Mouse (Mus musculus) midbrain, embryonic 16.5 days (tissue): Measurements from ENCODE around the gene Cdk14. TPM values are rescaled to one million over a fixed set of nuclear protein-coding genes. Genes with fewer than 3 reads are reported as not detected.

Source experiments
- ATAC-seq: fragments of 200-750 bp; cut with Nextera tagmentation; 2 replicates; pipeline ENCODE4 v1.8.0; 2017; ENCODE audit warnings: moderate TSS enrichment
- H3K27ac ChIP-seq: fragments of 300-500 bp; sonication (generic); 2 replicates; pipeline ENCODE4 v1.5.1; 2014; ENCODE audit warnings: mild to moderate bottlenecking, low read length, mixed read lengths
- H3K27me3 ChIP-seq: fragments of 300-500 bp; sonication (generic); 2 replicates; pipeline ENCODE4 v1.6.1; 2014; ENCODE audit warnings: low read depth, low read length, mixed read lengths; ENCODE audit not compliant: control insufficient read depth, insufficient read depth
- H3K36me3 ChIP-seq: fragments of 300-500 bp; sonication (generic); 2 replicates; pipeline ENCODE4 v1.6.1; 2014; ENCODE audit warnings: mild to moderate bottlenecking, low read length, moderate library complexity, mixed read lengths; ENCODE audit not compliant: control insufficient read depth, insufficient read depth
- H3K4me1 ChIP-seq: fragments of 300-500 bp; sonication (generic); 2 replicates; pipeline ENCODE4 v1.6.1; 2014; ENCODE audit warnings: mild to moderate bottlenecking, low read length, mixed read lengths; ENCODE audit not compliant: control insufficient read depth, insufficient read depth
- H3K4me2 ChIP-seq: fragments of 300-500 bp; sonication (generic); 2 replicates; pipeline ENCODE4 v1.6.1; 2014; ENCODE audit warnings: mild to moderate bottlenecking, low read length, mixed read lengths
- H3K4me3 ChIP-seq: fragments of 300-500 bp; sonication (generic); 2 replicates; pipeline ENCODE4 v1.5.1; 2014; ENCODE audit warnings: low read depth, mild to moderate bottlenecking, low read length, moderate library complexity, mixed read lengths
- H3K9ac ChIP-seq: fragments of 300-500 bp; sonication (generic); 2 replicates; pipeline ENCODE4 v1.6.1; 2014; ENCODE audit warnings: low read depth, low read length, mixed read lengths
- H3K9me3 ChIP-seq: fragments of 300-500 bp; sonication (generic); replicated peaks from 2 replicates; pipeline ENCODE4 v1.6.1; 2014; ENCODE audit warnings: mild to moderate bottlenecking, low read length, mixed read lengths; ENCODE audit not compliant: control insufficient read depth, poor library complexity, severe bottlenecking
- WGBS: fragments of 180-500 bp; shearing (Covaris S2); extraction: QIAGEN DNeasy Blood & Tissue Kit; methylation state at CpG from one replicate; pipeline ENCODE4 v1.1.7; 2014; 5-methylcytosine and 5-hydroxymethylcytosine counted together
- polyA plus RNA-seq: library from polyadenylated mRNA; unstranded; fragments of >200 nt; fragmentation: Nextera tagmentation; extraction: Ambion mirVana; gene quantifications from 2 replicates; pipeline ENCODE4 v1.2.1, GENCODE M21; 2015

The Cdk14 gene
- polyA plus RNA-seq, 1 experiment from 2014 or later, result 44.6 TPM

DNA sequence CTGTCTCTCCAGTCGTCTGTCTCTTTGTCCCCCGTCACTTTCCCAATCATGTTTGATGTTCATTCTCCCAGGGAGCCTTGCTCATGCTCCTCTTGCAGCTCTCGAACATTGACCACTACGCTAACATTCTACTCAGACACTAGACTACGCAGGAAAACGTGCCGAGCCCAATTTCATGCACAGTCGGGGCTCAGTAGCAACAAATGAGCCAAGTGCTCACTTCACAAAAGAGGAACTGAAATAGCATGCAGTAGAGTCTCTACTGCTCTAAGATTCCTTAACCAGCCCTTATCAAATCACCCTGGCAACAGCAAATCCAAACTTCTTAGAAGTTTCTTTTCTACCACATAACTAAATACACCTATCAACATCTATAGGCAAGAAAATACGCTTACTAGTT is 214.1 kb downstream of the Cdk14 start:
- no peak overlapping the region for H3K4me2 ChIP-seq
- no peak overlapping the region for H3K27ac ChIP-seq
- no peaks in the 10 kb centered on the region for H3K27me3 ChIP-seq
- 50% methylated on average over 9 of the region's 9 CpGs for WGBS
- H3K36me3 ChIP-seq, result no peaks in the 10 kb centered on the region
- ATAC-seq, result 0 out of 2 replicates have a peak, but pooled peaks have one; percentile 30
- H3K9me3 ChIP-seq, result no peaks in the 10 kb centered on the region
- H3K9ac ChIP-seq, result no peak overlapping the region
- H3K4me3 ChIP-seq, result no peak overlapping the region
- H3K4me1 ChIP-seq, result no peaks in the 10 kb centered on the region

- no peak overlapping the region for H3K4me2 ChIP-seq
- H3K27me3 ChIP-seq, result no peaks in the 10 kb centered on the region
- WGBS, result 97% methylated on average over 5 of the region's 5 CpGs
- H3K27ac ChIP-seq, result no peak overlapping the region
- H3K4me1 ChIP-seq, result no peaks in the 10 kb centered on the region
- no peak overlapping the region for H3K9ac ChIP-seq
- H3K9me3 ChIP-seq, result no peaks in the 10 kb centered on the region
- H3K36me3 ChIP-seq, result no peaks in the 10 kb centered on the region
- H3K4me3 ChIP-seq, result no peak overlapping the region
- no peak for ATAC-seq
Observed at GRCm38 (mm10) chr5:5194562-5195221, 225.4 kb downstream of the Cdk14 start.

- WGBS, result 85% methylated on average over 1 of the region's 1 CpGs
- Histone ChIP-seq H3K9me3 (no peaks in the 10 kb centered on the region), H3K27ac (no peak overlapping the region), H3K36me3 (no peaks in the 10 kb centered on the region), H3K4me1 (no peaks in the 10 kb centered on the region), H3K4me3 (no peak overlapping the region), H3K27me3 (no peaks in the 10 kb centered on the region), H3K9ac (no peak overlapping the region), H3K4me2 (no peak overlapping the region)
- ATAC-seq, result no peak
Observed at GRCm38 (mm10) chr5:5189590-5189989, 230.5 kb downstream of the Cdk14 start.

DNA sequence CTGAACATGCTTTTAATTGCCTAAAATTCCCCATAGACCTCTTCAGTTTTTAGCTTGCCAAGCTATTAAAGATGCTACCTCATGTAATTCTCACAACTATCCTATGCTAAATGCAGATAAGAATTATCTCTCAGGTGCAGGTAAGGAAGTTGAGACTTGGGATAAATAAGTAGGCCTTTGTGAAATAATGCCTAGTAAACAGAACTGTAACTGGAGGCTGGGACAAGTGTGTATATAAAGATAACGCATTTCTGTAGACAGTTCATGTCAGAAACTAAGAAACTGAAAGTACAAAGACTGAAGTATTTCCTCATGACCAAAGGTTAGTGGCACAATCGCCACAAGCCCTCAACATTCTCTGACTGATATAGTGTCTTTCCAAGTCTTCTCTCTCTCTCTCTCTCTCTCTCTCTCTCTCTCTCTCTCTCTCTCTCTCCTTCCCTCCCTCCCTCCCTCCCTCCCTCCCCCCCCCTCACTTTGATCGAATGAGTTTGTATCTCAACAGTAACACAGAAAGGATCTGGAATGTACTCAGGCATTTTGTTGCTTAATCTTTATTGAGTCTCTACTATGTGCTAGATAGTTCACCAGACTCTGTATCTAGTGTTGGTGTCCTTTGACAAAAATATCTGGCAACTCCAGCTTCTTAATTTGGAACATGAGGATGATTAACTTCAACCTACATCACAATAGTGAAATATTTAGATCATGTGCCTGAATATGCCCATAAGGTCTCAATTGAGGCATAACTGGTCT is 233.9 kb downstream of the Cdk14 start:
- Histone ChIP-seq H3K9me3 (no peaks in the 10 kb centered on the region), H3K27ac (no peak overlapping the region)
- WGBS, result 74% methylated on average over 3 of the region's 3 CpGs

GRCm38 (mm10) chr5:5185521-5185920 is 234.6 kb downstream of the Cdk14 start:
- H3K4me1 ChIP-seq, result no peaks in the 10 kb centered on the region
- no peaks in the 10 kb centered on the region for H3K9me3 ChIP-seq
- H3K4me3 ChIP-seq, result no peak overlapping the region
- H3K4me2 ChIP-seq, result no peak overlapping the region
- H3K36me3 ChIP-seq, result no peaks in the 10 kb centered on the region
- ATAC-seq, result no peak
- H3K9ac ChIP-seq, result no peak overlapping the region
- H3K27ac ChIP-seq, result no peak overlapping the region
- H3K27me3 ChIP-seq, result no peaks in the 10 kb centered on the region

More for the DNA sequence above, 233.9 kb downstream of the Cdk14 start:
- no peak overlapping the region for H3K9ac ChIP-seq
- no peaks in the 10 kb centered on the region for H3K27me3 ChIP-seq
- no peak overlapping the region for H3K4me3 ChIP-seq
- no peaks in the 10 kb centered on the region for H3K4me1 ChIP-seq
- no peaks in the 10 kb centered on the region for H3K36me3 ChIP-seq
- no peak overlapping the region for H3K4me2 ChIP-seq
- ATAC-seq, result no peak

DNA sequence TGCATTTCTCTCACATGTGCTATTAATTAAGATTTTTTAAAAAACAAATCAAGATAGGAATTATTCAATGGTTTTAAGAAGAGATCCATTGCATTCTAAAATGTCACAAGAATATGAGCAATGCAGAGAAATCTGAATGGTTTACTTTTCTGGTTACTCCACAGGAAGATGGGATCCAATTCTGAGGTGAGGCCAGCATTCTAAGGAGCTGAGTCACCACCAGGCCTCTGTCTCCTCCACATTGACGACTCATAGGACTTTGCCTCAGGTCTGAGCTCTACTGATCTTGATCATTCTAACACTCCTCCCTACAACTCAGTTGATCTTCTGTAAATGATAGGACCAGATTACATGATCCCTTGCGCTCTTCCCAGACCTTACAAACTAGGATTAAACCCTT is 239.4 kb downstream of the Cdk14 start:
- ATAC-seq, result no peak
- WGBS, result 94% methylated on average over 2 of the region's 2 CpGs
- H3K36me3 ChIP-seq, result no peaks in the 10 kb centered on the region
- no peak overlapping the region for H3K9ac ChIP-seq
- H3K4me3 ChIP-seq, result no peak overlapping the region
- no peak overlapping the region for H3K27ac ChIP-seq
- no peaks in the 10 kb centered on the region for H3K27me3 ChIP-seq
- H3K4me1 ChIP-seq, result no peaks in the 10 kb centered on the region
- no peak overlapping the region for H3K4me2 ChIP-seq
- H3K9me3 ChIP-seq, result no peaks in the 10 kb centered on the region

DNA sequence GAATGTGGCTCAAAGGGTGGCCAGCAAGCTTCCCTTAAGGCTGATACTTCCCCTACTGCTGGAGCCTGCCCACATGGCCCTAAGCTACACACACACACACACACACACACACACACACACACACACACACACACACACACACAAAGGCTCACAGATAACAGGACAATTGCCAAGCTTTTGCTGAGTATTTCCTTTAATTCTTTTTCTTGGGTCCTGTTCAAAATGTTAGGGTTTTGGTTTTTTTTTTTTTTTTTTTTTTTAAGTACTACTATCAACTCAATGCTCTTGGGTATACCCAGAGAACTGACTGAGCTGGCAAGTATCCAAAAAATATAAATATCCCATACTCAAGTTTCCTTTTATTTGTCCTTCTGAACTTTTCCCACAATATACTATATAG is 239.8 kb downstream of the Cdk14 start:
- Histone ChIP-seq H3K9me3 (no peaks in the 10 kb centered on the region), H3K4me1 (no peaks in the 10 kb centered on the region), H3K9ac (no peak overlapping the region), H3K36me3 (no peaks in the 10 kb centered on the region), H3K27ac (no peak overlapping the region), H3K4me2 (no peak overlapping the region), H3K27me3 (no peaks in the 10 kb centered on the region), H3K4me3 (no peak overlapping the region)
- ATAC-seq, result no peak

- no peaks in the 10 kb centered on the region for H3K27me3 ChIP-seq
- 68% methylated on average over 10 of the region's 10 CpGs for WGBS
- no peaks in the 10 kb centered on the region for H3K36me3 ChIP-seq
- no peaks in the 10 kb centered on the region for H3K9me3 ChIP-seq
- H3K4me1 ChIP-seq, result no peaks in the 10 kb centered on the region
- H3K4me3 ChIP-seq, result no peak overlapping the region
- no peak overlapping the region for H3K9ac ChIP-seq
- H3K27ac ChIP-seq, result no peak overlapping the region
- ATAC-seq, result no peak
- H3K4me2 ChIP-seq, result no peak overlapping the region
Observed at GRCm38 (mm10) chr5:5176052-5176451, 244.1 kb downstream of the Cdk14 start.

DNA sequence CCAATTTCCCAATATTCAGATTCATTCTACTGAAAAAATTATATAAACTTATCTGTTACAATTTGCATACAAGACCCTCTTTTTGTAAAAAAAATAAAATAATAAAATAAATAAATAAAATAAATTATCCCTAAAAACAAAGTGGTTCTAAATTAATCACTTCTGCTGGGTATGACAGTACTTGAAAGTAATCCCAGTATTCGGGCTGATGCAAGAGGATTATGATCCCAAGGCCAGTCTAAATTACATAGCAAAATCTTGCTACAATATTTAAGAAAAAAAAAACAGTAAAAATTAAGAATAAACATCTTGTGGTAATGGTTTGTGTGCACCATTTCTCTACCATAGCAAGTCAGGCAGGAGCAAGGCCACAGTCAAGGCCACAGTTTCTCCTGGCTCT is 244.5 kb downstream of the Cdk14 start:
- H3K27ac ChIP-seq, result no peak overlapping the region
- H3K27me3 ChIP-seq, result no peaks in the 10 kb centered on the region
- H3K4me2 ChIP-seq, result no peak overlapping the region
- no peaks in the 10 kb centered on the region for H3K36me3 ChIP-seq
- H3K4me1 ChIP-seq, result no peaks in the 10 kb centered on the region
- no peak overlapping the region for H3K9ac ChIP-seq
- ATAC-seq, result no peak
- WGBS, result 80% methylated on average over 1 of the region's 1 CpGs
- no peaks in the 10 kb centered on the region for H3K9me3 ChIP-seq
- no peak overlapping the region for H3K4me3 ChIP-seq
